In the genomic region with DNA sequence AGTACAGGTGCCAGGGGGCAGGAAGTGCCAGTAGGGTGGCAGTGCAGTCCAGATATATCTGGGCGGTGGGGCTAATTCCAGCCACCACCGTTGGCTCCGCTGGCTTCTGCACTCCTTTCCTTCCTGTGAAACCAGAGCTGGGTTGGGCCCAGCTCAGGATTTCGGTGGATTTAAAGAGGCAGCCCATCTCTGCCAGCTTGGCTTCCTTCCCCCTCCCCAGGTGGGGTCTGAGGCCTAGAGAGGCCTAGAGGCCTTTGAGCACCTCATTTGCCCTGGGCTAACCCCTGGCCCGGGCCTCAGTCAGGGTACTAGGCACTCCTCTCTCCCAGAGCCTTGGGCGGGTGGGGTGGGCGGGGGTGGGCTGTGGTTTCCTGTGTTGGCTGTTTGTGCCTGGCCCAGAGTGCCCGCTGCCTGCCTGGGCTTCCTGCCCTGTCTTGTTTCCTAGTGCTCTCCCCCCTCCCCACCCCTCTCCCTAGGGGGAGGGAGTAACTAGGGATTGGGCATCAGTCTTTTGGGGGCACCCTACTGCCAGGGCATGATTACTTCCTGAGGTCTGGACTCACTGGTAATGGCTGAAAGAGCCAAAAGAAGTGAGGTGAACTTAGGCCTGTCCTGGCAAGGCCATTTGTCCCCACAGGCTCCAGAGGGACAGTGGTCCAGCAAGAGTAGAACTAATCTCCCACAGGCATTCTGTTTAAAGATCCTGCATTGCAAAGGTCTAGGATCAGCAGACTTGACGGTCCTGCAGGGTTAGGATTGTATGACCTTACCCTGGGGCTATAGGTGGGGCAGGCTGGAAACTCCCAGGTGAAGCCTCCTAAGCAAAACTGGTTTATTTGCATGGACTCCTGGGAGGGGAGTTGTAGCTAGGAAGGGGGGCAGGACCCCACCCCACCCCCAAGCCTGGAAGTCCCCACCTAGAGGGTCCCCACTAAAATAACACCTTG, we compare ENCODE assay signal across 7 mouse cellular contexts. TPM values are rescaled to one million over a fixed set of nuclear protein-coding genes. Genes with fewer than 3 reads are reported as not detected.
DNase-seq lines count a peak whose midpoint lies in the region; ATAC-seq and TF ChIP-seq lines count a peak whose summit lies in the region.

No protein-coding gene starts in this region.

- whole genome bisulfite sequencing in bone marrow, adult 2 months, result 11% methylated on average over 9 of the region's 9 CpGs
- 44% methylated on average over 9 of the region's 9 CpGs for WGBS in forebrain, embryonic 12.5 days
- WGBS in intestine, embryonic 16.5 days, result 46% methylated on average over 8 of the region's 9 CpGs
- WGBS in midbrain, embryonic 13.5 days, result 48% methylated on average over 9 of the region's 9 CpGs

- DNase-seq in urinary bladder, postnatal 10 days (ENCODE audit: low spot score), result no peak

- no peak for TF ChIP-seq CTCF in bone marrow, adult 2 months (IDR thresholded peaks at IDR 0.05; ENCODE audit: control insufficient read depth, insufficient read depth, low read length)

- TF ChIP-seq POLR2A in bone marrow, adult 2 months (IDR thresholded peaks at IDR 0.05; ENCODE audit: borderline replicate concordance, control insufficient read depth, low read depth, low read length), result no peak

- peak overlapping the region; percentile 31 for H3K4me2 ChIP-seq in forebrain, embryonic 12.5 days
- 0 out of 2 replicates have a peak overlapping the region, but pooled peaks have one; percentile 25 for H3K4me2 ChIP-seq in intestine, embryonic 16.5 days (ENCODE audit: low read depth, low read length)
- peak overlapping the region; percentile 10 for H3K4me2 ChIP-seq in midbrain, embryonic 13.5 days (replicated peaks)

- H3K27ac ChIP-seq in bone marrow, adult 2 months (ENCODE audit: control insufficient read depth, insufficient read depth, low read depth, low read length, poor library complexity), result peak overlapping the region; percentile 63
- peak overlapping the region; percentile 53 for H3K27ac ChIP-seq in forebrain, embryonic 12.5 days
- peak overlapping the region; percentile 48 for H3K27ac ChIP-seq in intestine, embryonic 16.5 days (ENCODE audit: low read length)
- H3K27ac ChIP-seq in midbrain, embryonic 13.5 days, result peak overlapping the region; percentile 60; the same call in 1 of the 2 replicates

- H3K27me3 ChIP-seq in megakaryocyte, embryonic 14.5 days (replicated peaks), result peaks cover 50% of the 10 kb centered on the region
- no peaks in the 10 kb centered on the region for H3K27me3 ChIP-seq in forebrain, embryonic 12.5 days
- no peaks in the 10 kb centered on the region for H3K27me3 ChIP-seq in intestine, embryonic 16.5 days (replicated peaks; ENCODE audit: control insufficient read depth, insufficient read depth, low read length)
- H3K27me3 ChIP-seq in midbrain, embryonic 13.5 days, result no peaks in the 10 kb centered on the region

- ATAC-seq in megakaryocyte, adult 5-6 weeks (ENCODE audit: poor library complexity, severe bottlenecking), result no peak
- ATAC-seq in forebrain, embryonic 12.5 days (ENCODE audit: low FRiP score), result no peak
- no peak for ATAC-seq in intestine, embryonic 16.5 days
- ATAC-seq in midbrain, embryonic 13.5 days, result no peak

- peak overlapping the region; percentile 69 for H3K4me3 ChIP-seq in megakaryocyte, embryonic 14.5 days (replicated peaks)
- H3K4me3 ChIP-seq in bone marrow, adult 2 months (replicated peaks; ENCODE audit: control insufficient read depth, low read depth, low read length), result no peak overlapping the region
- H3K4me3 ChIP-seq in forebrain, embryonic 12.5 days (replicated peaks), result no peak overlapping the region
- no peak overlapping the region for H3K4me3 ChIP-seq in intestine, embryonic 16.5 days (ENCODE audit: low read length)
- no peak overlapping the region for H3K4me3 ChIP-seq in midbrain, embryonic 13.5 days (replicated peaks)

- peaks cover 91% of the 10 kb centered on the region for H3K4me1 ChIP-seq in megakaryocyte, embryonic 14.5 days
- H3K4me1 ChIP-seq in bone marrow, adult 2 months (ENCODE audit: control insufficient read depth, insufficient read depth, low read length), result peaks cover 8% of the 10 kb centered on the region
- H3K4me1 ChIP-seq in forebrain, embryonic 12.5 days, result peaks cover 89% of the 10 kb centered on the region
- H3K4me1 ChIP-seq in intestine, embryonic 16.5 days (ENCODE audit: control insufficient read depth, insufficient read depth, low read length), result peaks cover 93% of the 10 kb centered on the region
- peaks cover 94% of the 10 kb centered on the region for H3K4me1 ChIP-seq in midbrain, embryonic 13.5 days (replicated peaks)

- H3K9me3 ChIP-seq in megakaryocyte, embryonic 14.5 days, result no peaks in the 10 kb centered on the region
- no peaks in the 10 kb centered on the region for H3K9me3 ChIP-seq in forebrain, embryonic 12.5 days
- H3K9me3 ChIP-seq in intestine, embryonic 16.5 days (ENCODE audit: control insufficient read depth, low read length), result no peaks in the 10 kb centered on the region
- H3K9me3 ChIP-seq in midbrain, embryonic 13.5 days, result no peaks in the 10 kb centered on the region

- H3K9ac ChIP-seq in forebrain, embryonic 12.5 days, result 0 out of 2 replicates have a peak overlapping the region, but pooled peaks have one; percentile 44
- H3K9ac ChIP-seq in intestine, embryonic 16.5 days (ENCODE audit: low read depth, low read length), result peak overlapping the region; percentile 50
- peak overlapping the region; percentile 21; the same call in 1 of the 2 replicates for H3K9ac ChIP-seq in midbrain, embryonic 13.5 days (replicated peaks)

- peaks cover 9% of the 10 kb centered on the region for H3K36me3 ChIP-seq in megakaryocyte, embryonic 14.5 days (replicated peaks; ENCODE audit: low read length)
- peaks cover 8% of the 10 kb centered on the region for H3K36me3 ChIP-seq in forebrain, embryonic 12.5 days (replicated peaks)
- no peaks in the 10 kb centered on the region for H3K36me3 ChIP-seq in intestine, embryonic 16.5 days (ENCODE audit: control insufficient read depth, insufficient read depth, low read length)
- peaks cover 4% of the 10 kb centered on the region; the same call in 1 of the 2 replicates for H3K36me3 ChIP-seq in midbrain, embryonic 13.5 days

RNA-seq across cellular contexts. Expression of gene Bcl9l, which starts 12.5 kb away (rescaled TPM):
- polyA plus RNA-seq in megakaryocyte, embryonic 14.5 days (2012; ENCODE audit: insufficient read depth, low replicate concordance), result 11.6 and 16.1 TPM in 2 replicates
- total RNA-seq in megakaryocyte, adult 5-6 weeks (2015), result 6.0 TPM in 2 replicates
- total RNA-seq in megakaryocyte, adult 5-6 weeks (2017), result 2.6 and 3.0 TPM in 2 replicates
- 9.0 and 15.6 TPM in 2 replicates for polyA plus RNA-seq in bone marrow, adult 2 months (2011; ENCODE audit: insufficient read depth, insufficient read length, low replicate concordance, missing spikeins)
- polyA plus RNA-seq in forebrain, embryonic 12.5 days (2016; fragmentation: Nextera tagmentation; extraction: Ambion mirVana), result 10.6 and 10.7 TPM in 2 replicates
- 5.1 and 5.9 TPM in 2 replicates for polyA plus RNA-seq in intestine, embryonic 16.5 days (2015; fragmentation: Nextera tagmentation; extraction: Ambion mirVana)
- polyA plus RNA-seq in midbrain, embryonic 13.5 days (2015; fragmentation: Nextera tagmentation; extraction: Ambion mirVana), result 8.0 and 9.2 TPM in 2 replicates

RNA-seq across cellular contexts. Expression of gene Upk2, which starts 40.4 kb away (rescaled TPM):
- polyA plus RNA-seq in megakaryocyte, embryonic 14.5 days (2012; ENCODE audit: insufficient read depth, low replicate concordance), result not detected in 2 replicates
- total RNA-seq in megakaryocyte, adult 5-6 weeks (2015), result not detected in 2 replicates
- not detected in 2 replicates for total RNA-seq in megakaryocyte, adult 5-6 weeks (2017)
- not detected in 2 replicates for polyA plus RNA-seq in bone marrow, adult 2 months (2011; ENCODE audit: insufficient read depth, insufficient read length, low replicate concordance, missing spikeins)
- 0.29 TPM in 1 of 2 replicates, not detected in the other for polyA plus RNA-seq in forebrain, embryonic 12.5 days (2016; fragmentation: Nextera tagmentation; extraction: Ambion mirVana)
- 0.61 and 0.80 TPM in 2 replicates for polyA plus RNA-seq in intestine, embryonic 16.5 days (2015; fragmentation: Nextera tagmentation; extraction: Ambion mirVana)
- not detected in 2 replicates for polyA plus RNA-seq in midbrain, embryonic 13.5 days (2015; fragmentation: Nextera tagmentation; extraction: Ambion mirVana)

RNA-seq across cellular contexts. Expression of gene Foxr1, which starts 54.2 kb away (rescaled TPM):
- not detected in 2 replicates for polyA plus RNA-seq in megakaryocyte, embryonic 14.5 days (2012; ENCODE audit: insufficient read depth, low replicate concordance)
- not detected in 2 replicates for total RNA-seq in megakaryocyte, adult 5-6 weeks (2015)
- total RNA-seq in megakaryocyte, adult 5-6 weeks (2017), result not detected in 2 replicates
- not detected in 2 replicates for polyA plus RNA-seq in bone marrow, adult 2 months (2011; ENCODE audit: insufficient read depth, insufficient read length, low replicate concordance, missing spikeins)
- polyA plus RNA-seq in forebrain, embryonic 12.5 days (2016; fragmentation: Nextera tagmentation; extraction: Ambion mirVana), result not detected in 2 replicates
- not detected in 2 replicates for polyA plus RNA-seq in intestine, embryonic 16.5 days (2015; fragmentation: Nextera tagmentation; extraction: Ambion mirVana)
- not detected in 2 replicates for polyA plus RNA-seq in midbrain, embryonic 13.5 days (2015; fragmentation: Nextera tagmentation; extraction: Ambion mirVana)
